Mouse (Mus musculus): Measurements from ENCODE around the gene Scgb2b12. TPM values are rescaled to one million over a fixed set of nuclear protein-coding genes. Genes with fewer than 3 reads are reported as not detected.
"Not testable (repeated sequence)": the region's sequence is repeated elsewhere in the genome, so short reads cannot be mapped to it uniquely, and the experiment has no call there.

Scgb2b12 gene
- not detected for total RNA-seq (2022)

DNA sequence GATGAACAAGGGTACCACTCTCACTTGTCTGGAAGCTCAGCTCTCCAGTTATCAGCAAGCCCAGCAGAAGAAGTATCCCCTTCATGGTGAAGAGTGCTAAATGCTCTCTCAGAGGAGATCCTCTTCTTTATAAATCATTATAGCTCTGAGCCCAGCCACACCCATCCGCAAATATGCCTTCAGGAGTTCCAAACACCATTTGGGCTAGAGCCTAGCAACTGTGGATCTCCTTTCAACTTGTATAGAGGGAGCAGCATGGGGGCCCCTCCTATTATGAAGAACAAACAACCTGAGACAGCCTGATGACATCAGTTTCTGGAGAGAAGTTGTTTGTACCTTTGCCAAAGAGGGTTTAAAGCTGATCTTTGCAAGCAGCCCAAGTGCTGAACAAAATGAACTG is at the start of gene Scgb2b12:
Scgb2b12 (minus strand) TSS at position 101 of the 400 bp plus-strand sequence.
- DNase-seq (ENCODE audit: low spot score), result not testable (repeated sequence)

DNA sequence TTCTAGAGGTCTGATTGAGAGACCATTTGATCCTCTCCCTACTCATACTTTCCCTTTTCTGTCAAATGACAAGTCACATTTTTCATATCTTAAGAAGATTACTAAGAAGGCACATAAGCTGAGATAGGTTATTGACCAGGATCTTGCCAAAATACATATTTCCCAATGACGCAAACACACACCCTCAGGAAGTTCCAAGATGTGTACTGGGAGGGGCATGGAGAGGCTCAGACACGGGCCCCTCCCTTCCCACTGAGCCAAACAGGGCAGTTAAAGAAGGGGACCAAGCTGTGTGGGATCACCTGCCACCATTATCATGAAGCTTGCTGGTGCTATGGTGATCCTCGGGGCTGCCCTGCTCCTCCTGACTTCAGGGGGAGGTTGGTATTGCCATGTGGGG is 6.8 kb upstream of the Scgb2b12 start, which contains the start of gene Scgb1b12:
Scgb1b12 (plus strand) TSS at position 301 of the 400 bp plus-strand sequence.
- not testable (repeated sequence) for DNase-seq (ENCODE audit: low spot score)

Other genes starting within 250 kb of the Scgb2b12 start
- not detected for gene Scgb1b10, start 226.4 kb downstream of the Scgb2b12 start, total RNA-seq (2022)
- not detected for gene Scgb2b11, start 116.1 kb downstream of the Scgb2b12 start, total RNA-seq (2022)
- gene Scgb1b11, start 104.4 kb downstream of the Scgb2b12 start, total RNA-seq (2022), result not detected
- gene Scgb1b12, start 6.9 kb upstream of the Scgb2b12 start, total RNA-seq (2022), result not detected
- gene Scgb1b29, start 114.3 kb upstream of the Scgb2b12 start, total RNA-seq (2022), result not detected

Data from heart, adult 8-10 months (tissue).